Mouse (Mus musculus): ENCODE measurements around the gene Rgs5. TPM values are rescaled to one million over a fixed set of nuclear protein-coding genes. Genes with fewer than 3 reads are reported as not detected.

The Rgs5 gene
- polyA plus RNA-seq, 1 experiment from 2014 or later: 1.1 TPM

GRCm38 (mm10) chr1:169741147-169741546 lies 85.8 kb downstream of the Rgs5 start:
- Histone ChIP-seq H3K36me3 (no peaks in the 10 kb centered on the region), H3K9me3 (replicated peaks) (no peaks in the 10 kb centered on the region), H3K27ac (no peak overlapping the region), H3K27me3 (ENCODE audit: low read depth, poor library complexity, severe bottlenecking) (peaks cover 5% of the 10 kb centered on the region; the same call in 1 of the 2 replicates), H3K4me3 (no peak overlapping the region), H3K4me1 (no peaks in the 10 kb centered on the region)
- no peak for DNase-seq (ENCODE audit: low spot score)
- WGBS: 92% methylated on average over 5 of the region's 5 CpGs

Other genes with a start within 250 kb of the Rgs5 start
- 72.9 and 76.3 TPM in 2 replicates for gene Nuf2, start 124.0 kb upstream of the Rgs5 start, polyA plus RNA-seq (2016; fragmentation: Nextera tagmentation; extraction: Ambion mirVana)
- 0.05 and 0.11 TPM in 2 replicates for gene Rgs4, start 92.1 kb downstream of the Rgs5 start, polyA plus RNA-seq (2016; fragmentation: Nextera tagmentation; extraction: Ambion mirVana)